Mouse (Mus musculus): ENCODE measurements at regions not wholly inside any gene's neighbourhood (a gene's known extent, or its start where the extent isn't known, plus 50 kb on each side); places are given as distances from the start of the nearest gene placed in this dataset.

- no peak for DNase-seq (ENCODE audit: low spot score in 2 of 2)
These were observed 1380.4 kb upstream of the Cdh8 start for GRCm38 (mm10) chr8:100796628-100797027.

GRCm38 (mm10) chr8:100793951-100794350 is 1377.7 kb upstream of the Cdh8 start:
- DNase-seq (ENCODE audit: low spot score in 2 of 2): no peak

GRCm38 (mm10) chr8:100790592-100791141 is 1374.4 kb upstream of the Cdh8 start:
- DNase-seq (ENCODE audit: low spot score in 2 of 2): no peak

GRCm38 (mm10) chr8:100788132-100788531 is 1371.9 kb upstream of the Cdh8 start:
- DNase-seq (ENCODE audit: low spot score in 2 of 2): no peak

DNA sequence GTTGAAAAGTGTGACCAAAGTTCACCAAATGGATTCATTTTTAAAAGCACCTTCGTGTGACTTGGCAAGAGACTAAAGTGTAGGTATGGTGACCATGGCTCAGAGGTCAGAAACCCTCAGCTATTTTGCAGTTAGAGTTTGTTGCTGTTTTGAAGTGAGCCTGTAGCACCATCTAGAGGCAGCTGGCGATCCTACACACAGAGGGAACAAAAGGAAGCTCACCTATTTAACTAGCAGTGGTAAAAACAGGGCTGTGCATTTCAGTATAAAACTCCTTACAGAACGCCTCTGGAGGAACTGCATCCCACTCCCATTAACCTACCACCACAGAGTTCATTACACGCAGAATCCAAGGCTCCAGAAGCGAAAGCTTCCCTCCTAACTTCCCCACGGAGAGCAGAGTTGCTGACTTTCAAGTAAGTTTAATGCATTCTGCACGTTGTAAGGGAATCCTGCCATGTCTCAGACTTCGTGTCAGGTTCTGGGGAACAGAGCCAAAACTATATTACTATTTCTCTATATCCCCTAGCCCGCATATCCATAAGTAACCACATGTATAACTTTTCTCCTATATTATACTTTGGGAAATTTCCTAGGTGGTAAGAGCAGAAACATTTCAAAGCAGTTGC is 1356.6 kb upstream of the Cdh8 start:
- peak; percentile 80 to 83 for DNase-seq (ENCODE audit: low spot score in 2 of 2)

DNA sequence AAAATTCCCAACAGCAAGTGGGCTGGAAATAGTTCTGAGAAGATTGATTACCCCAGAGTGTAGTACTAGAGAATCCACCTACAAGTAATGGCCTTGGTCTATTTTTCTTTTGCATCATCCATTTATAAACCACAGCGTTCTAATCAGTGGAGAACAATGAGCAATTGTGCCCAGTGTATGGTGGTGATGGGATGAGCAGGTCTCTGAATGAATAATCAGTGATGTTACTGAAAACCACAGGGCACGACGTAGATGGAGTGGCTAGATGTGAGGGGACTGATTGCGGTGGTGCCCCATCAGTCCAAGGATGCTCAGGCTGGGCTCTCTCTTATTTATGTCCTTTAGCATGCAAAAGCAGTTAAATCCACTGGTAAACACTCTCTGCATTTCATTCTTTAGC is 1353.3 kb upstream of the Cdh8 start:
- no peak for DNase-seq (ENCODE audit: low spot score in 2 of 2)

DNA sequence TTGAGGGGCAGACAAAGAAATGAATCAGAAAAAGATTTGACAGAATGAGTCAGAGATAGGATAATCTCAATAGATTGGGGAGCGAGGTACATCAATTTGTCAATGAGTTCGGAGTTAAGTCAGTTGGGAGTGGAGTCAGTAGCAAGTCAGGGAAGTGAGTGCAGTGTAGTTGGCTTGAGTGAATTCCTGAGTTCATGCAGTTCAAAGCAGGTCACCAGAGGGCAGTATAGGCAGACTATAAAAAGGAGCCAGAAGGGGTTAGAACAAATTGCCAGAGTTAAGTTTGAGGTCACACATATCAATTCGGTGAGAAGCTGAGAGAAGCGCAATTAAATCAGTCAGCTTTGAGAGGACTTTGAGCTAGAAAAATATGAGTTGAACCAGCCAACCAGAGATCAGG is 1317.7 kb upstream of the Cdh8 start:
- no peak for DNase-seq (ENCODE audit: low spot score in 2 of 2)

DNA sequence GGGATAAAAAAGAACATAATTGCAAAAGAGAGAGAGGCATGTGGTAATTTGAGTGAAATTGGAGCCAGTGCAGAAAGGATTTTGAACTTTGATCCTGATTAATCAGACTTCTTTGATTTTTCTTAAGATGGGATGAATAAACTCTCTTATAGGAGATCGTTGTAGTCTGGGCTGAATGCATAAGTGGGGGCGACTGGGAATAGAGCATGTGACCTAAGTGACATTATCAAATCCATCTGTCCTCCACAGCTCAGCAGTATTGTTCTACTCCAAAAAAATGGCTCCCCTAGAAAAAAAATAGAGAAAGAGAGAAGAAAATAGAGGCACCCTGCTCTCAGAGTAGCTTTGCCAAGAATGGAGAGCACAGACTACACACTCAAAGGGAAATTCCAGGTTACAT is 1286.1 kb upstream of the Cdh8 start:
- DNase-seq (ENCODE audit: low spot score in 2 of 2): no peak

DNA sequence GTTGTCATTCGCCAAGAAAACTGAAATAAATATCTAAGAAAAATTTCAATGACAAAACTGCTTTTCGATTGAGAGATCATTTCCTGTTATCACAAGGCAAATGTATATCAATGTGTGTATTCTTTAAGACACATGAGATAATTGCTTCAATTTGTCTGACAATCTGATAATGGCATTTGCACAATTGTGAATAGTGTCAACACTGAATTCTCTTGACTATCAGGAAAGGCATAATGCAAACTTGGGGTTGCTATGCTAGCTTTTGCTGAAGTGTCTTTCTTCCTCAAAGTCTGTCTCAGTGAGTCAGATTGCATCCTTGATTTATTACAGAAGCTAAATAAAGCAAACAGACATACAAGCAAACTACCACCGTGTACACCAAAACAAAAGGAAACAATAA is 1278.8 kb upstream of the Cdh8 start:
- no peak for DNase-seq (ENCODE audit: low spot score in 2 of 2)

DNA sequence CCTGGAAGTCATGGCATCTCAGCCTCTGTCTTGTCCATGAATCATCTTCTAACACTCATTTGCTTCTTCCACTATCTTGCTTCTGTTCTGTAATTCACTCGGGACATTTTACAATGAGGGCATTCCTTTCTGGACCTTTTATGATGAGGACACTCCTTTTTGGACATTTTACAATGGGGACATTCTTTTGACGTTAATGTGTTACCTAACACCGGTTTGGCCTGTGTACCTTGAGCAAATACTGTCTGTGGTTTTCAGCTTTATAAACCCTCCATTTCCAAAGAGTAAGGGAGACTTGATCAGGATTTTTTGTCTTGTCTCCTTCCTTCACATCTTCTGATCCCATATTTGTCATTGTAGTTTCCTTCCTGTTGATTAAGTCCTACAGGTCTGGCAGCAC is 1262.3 kb upstream of the Cdh8 start:
- DNase-seq (ENCODE audit: low spot score in 2 of 2): no peak
